Mouse (Mus musculus) cerebellum, adult 11 months (tissue): ENCODE results near the gene Prr5l.

ENCODE experiments used
- DNase-seq: peaks from one replicate; pipeline ENCODE4 v3.0.0; 2022

The Prr5l gene

GRCm38 (mm10) chr2:101721835-101722234 is 161.0 kb downstream of the Prr5l start:
- no peak for DNase-seq

- DNase-seq, result no peak
Measured at GRCm38 (mm10) chr2:101717162-101717561, 165.7 kb downstream of the Prr5l start.

- no peak for DNase-seq
Measured at GRCm38 (mm10) chr2:101715650-101716323, 167.0 kb downstream of the Prr5l start.

- DNase-seq, result no peak
Measured at GRCm38 (mm10) chr2:101711608-101712007, 171.2 kb downstream of the Prr5l start.

- DNase-seq, result no peak
Measured at GRCm38 (mm10) chr2:101705941-101706485, 176.8 kb downstream of the Prr5l start.

- DNase-seq, result no peak
Measured at GRCm38 (mm10) chr2:101699284-101699683, 183.5 kb downstream of the Prr5l start.

- DNase-seq, result no peak
Measured at GRCm38 (mm10) chr2:101695584-101695983, 187.2 kb downstream of the Prr5l start.

- no peak for DNase-seq
Measured at GRCm38 (mm10) chr2:101693577-101694215, 189.1 kb downstream of the Prr5l start.

GRCm38 (mm10) chr2:101693043-101693442 is 189.8 kb downstream of the Prr5l start:
- no peak for DNase-seq

- DNase-seq, result no peak
Measured at GRCm38 (mm10) chr2:101690252-101690827, 192.5 kb downstream of the Prr5l start.

- no peak for DNase-seq
Measured at GRCm38 (mm10) chr2:101688011-101688410, 194.8 kb downstream of the Prr5l start.

- DNase-seq, result peak; percentile 16
Measured at GRCm38 (mm10) chr2:101684421-101684820, 198.4 kb downstream of the Prr5l start.

- DNase-seq, result no peak
Measured at GRCm38 (mm10) chr2:101679164-101679784, 203.6 kb downstream of the Prr5l start.

GRCm38 (mm10) chr2:101678236-101679021 is 204.4 kb downstream of the Prr5l start, which contains the start of gene Traf6:
TSS of gene Traf6 (plus strand) at chr2:101678429.
- peak; percentile 68 for DNase-seq

- DNase-seq, result no peak
Measured at GRCm38 (mm10) chr2:101673547-101673946, 209.3 kb downstream of the Prr5l start.

GRCm38 (mm10) chr2:101668751-101669150 is 214.1 kb downstream of the Prr5l start:
- DNase-seq, result no peak

GRCm38 (mm10) chr2:101665703-101666092 is 217.1 kb downstream of the Prr5l start:
- no peak for DNase-seq

GRCm38 (mm10) chr2:101665058-101665702 is 217.6 kb downstream of the Prr5l start:
- DNase-seq, result peak; percentile 70
